Mouse (Mus musculus) left cerebral cortex, adult 6 months (tissue): ENCODE data around the gene Llph. TPM values are rescaled to one million over a fixed set of nuclear protein-coding genes. Genes with fewer than 3 reads are reported as not detected.

Source experiments
- long read RNA-seq, 2 experiments: library from polyadenylated mRNA; unstranded; transcript quantifications; one replicate each; pipeline ENCODE4 v2.0.0; 2019 to 2020
- polyA plus RNA-seq: library from polyadenylated mRNA; unstranded; fragments of <200 nt; fragmentation: Nextera tagmentation; gene quantifications from 2 replicates; pipeline ENCODE4 v1.2.3, GENCODE M21; 2021

Llph gene
- polyA plus RNA-seq, result 80.7 and 85.9 TPM in 2 replicates
- long read RNA-seq, experiment 1, transcript Llph-202 (3 exons, 1,463 nt), result minor isoform, 16 of 60 reads
- long read RNA-seq, experiment 1, transcript Llph-201 (3 exons, 1,664 nt), result major isoform, 39 of 60 reads
- long read RNA-seq, experiment 1, partial matches to known transcripts, result 4 of 60 reads
- long read RNA-seq, experiment 1, other reads (novel, unspliced or antisense), result 1 of 60 reads
- long read RNA-seq, experiment 2, transcript Llph-201 (3 exons, 1,664 nt), result major isoform, 91 of 127 reads
- long read RNA-seq, experiment 2, transcript Llph-202 (3 exons, 1,463 nt), result minor isoform, 12 of 127 reads
- long read RNA-seq, experiment 2, partial matches to known transcripts, result 18 of 127 reads
- long read RNA-seq, experiment 2, other reads (novel, unspliced or antisense), result 6 of 127 reads

GRCm38 (mm10) chr10:120226871-120227661 lies at the start of gene Llph:
Gene Llph, plus strand, starts transcription at chr10:120227070.

GRCm38 (mm10) chr10:120201131-120201921 lies 25.5 kb upstream of the Llph start, which contains the start of gene Tmbim4:
Gene Tmbim4, plus strand, starts transcription at chr10:120201590.

GRCm38 (mm10) chr10:120201961-120202402 lies 24.9 kb upstream of the Llph start, which contains the start of gene Irak3:
Gene Irak3, minus strand, starts transcription at chr10:120202130.

Other genes starting within 250 kb of the Llph start
- gene Helb, start 114.1 kb upstream of the Llph start, polyA plus RNA-seq, result 0.93 and 0.96 TPM in 2 replicates
- gene Tmbim4, start 25.5 kb upstream of the Llph start, polyA plus RNA-seq, result 139 and 145 TPM in 2 replicates
- gene Irak3, start 24.9 kb upstream of the Llph start, polyA plus RNA-seq, result 0.67 and 1.1 TPM in 2 replicates
- gene Hmga2, start 249.4 kb downstream of the Llph start, polyA plus RNA-seq, result not detected in 2 replicates